Mouse (Mus musculus): Measurements from ENCODE around the gene Usp6nl.

DNA sequence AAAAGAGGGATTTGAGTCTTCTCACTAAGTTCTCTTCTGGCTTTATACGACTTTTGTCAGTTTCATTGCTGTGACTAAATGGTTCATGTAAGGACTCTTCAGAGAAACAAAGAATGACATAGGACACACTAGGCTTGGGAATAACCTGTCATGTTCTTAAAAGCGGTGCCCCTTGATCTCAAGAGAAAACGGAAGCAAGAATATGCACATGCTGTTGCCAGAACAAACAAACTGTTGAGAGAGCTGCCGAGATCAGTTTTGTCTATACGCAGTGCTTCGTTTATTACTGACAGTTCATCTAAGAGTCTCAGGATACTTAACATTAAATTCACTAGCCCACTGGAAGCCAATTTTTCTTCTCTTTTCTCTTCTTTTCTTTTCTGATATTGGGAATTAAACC is 76.4 kb downstream of the Usp6nl start:
- TF ChIP-seq GATA1 (IDR thresholded peaks at IDR 0.05; ENCODE audit: low read length) (no peak), TAL1 (IDR thresholded peaks at IDR 0.05; ENCODE audit: low read length) (no peak)

Measured in erythroblast, embryonic 14.5 days (primary cell).